Mouse (Mus musculus): Measurements from ENCODE around the gene Ppp1ca.

- TF ChIP-seq CTCF (IDR thresholded peaks at IDR 0.05; ENCODE audit: borderline replicate concordance, control insufficient read depth, extremely low read depth, insufficient read depth, low read length, poor library complexity): no peak
- TF ChIP-seq POLR2A (IDR thresholded peaks at IDR 0.05; ENCODE audit: control insufficient read depth, extremely low read depth, insufficient read depth, low read length, poor library complexity): no peak
Observed at GRCm38 (mm10) chr19:4216041-4216685, 24.3 kb downstream of the Ppp1ca start.
